Mouse (Mus musculus): ENCODE results near the gene Setd2. TPM values are rescaled to one million over a fixed set of nuclear protein-coding genes. Genes with fewer than 3 reads are reported as not detected.

Setd2 gene
- 181 and 254 TPM in 2 replicates for total RNA-seq (2017)

DNA sequence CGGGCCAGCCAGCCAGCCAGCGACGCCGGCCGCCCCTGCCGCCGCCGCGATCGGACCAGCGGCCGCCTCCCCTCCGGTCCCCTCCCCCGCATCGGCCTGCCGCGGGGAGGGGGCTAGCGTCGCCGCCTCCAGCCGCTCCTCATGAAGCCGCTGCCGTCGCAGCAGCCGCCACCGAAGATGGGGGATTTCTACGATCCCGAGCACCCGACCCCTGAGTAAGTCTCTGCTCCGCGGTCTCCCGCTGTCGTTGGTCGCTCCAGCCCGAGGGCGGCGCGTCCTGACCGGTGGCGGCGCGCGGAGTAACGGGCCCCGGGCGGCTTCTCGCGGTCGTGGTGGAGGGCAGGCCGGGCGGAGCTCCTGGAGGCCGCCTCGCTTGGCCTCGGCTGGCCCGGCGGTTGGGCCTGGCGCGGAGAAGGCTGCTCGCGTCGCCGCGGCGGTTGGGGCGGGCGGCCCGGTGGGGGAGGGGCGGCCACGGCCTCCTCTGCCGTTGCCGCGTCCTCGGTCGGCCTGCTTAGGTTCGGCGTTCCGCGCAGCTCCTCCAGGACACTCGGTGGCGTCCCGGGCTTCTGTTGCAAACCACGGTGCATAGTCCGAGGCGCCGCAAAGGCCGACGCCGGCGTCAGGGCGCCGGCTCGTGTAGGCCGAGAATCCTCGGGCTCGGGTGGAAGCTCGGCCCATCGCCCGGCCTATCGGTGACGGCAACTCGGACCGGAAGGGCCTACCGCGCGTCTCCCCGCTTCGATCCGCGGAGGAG is at the start of gene Setd2:
TSS of gene Setd2 (plus strand) at position 60 of the 754 bp plus-strand sequence.
- peak; percentile 3; the same call in 1 of the 2 replicates for ATAC-seq (replicated peaks; ENCODE audit: low read depth, poor library complexity, severe bottlenecking)

GRCm38 (mm10) chr9:110488841-110489240 is 43.6 kb upstream of the Setd2 start:
- ATAC-seq (replicated peaks; ENCODE audit: low read depth, poor library complexity, severe bottlenecking): no peak

GRCm38 (mm10) chr9:110490913-110491312 is 41.5 kb upstream of the Setd2 start:
- no peak for ATAC-seq (replicated peaks; ENCODE audit: low read depth, poor library complexity, severe bottlenecking)

GRCm38 (mm10) chr9:110525737-110526136 is 6.7 kb upstream of the Setd2 start:
- ATAC-seq (replicated peaks; ENCODE audit: low read depth, poor library complexity, severe bottlenecking): peak; percentile 51

DNA sequence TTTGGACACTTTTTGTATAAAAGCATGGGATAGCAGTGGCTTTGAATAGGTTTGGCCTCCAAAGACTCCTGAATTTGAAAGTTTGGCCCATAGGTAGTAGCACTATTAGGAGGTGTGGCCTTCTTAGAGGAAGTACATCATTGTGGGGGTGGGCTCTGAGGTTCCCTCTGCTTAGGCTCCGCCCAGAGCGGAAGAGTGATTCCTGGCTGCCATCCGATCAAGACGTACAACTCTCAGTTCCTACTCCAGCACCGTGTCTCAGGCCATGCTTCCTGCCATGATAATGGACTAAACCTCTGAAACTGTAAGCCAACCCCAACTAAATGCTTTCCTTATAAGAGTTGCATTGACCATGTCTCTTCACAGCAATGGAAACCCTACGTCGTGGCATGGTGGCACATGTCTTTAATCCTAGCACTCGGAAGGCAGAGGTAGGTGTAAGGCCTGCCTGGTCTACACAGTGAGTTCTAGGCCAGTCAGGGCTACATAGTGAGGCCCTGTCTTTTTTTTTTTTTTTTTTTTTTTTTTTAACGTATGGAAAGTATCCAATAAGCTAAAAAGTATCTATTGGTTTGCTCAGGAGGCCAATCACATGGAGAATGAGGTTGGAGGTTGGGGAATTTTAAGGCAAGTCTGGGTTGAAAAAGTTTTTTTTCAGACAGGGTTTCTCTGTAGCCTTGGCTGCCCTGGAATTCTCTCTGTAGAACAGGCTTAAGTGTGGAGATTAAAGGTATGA is 3.2 kb upstream of the Setd2 start:
- ATAC-seq (replicated peaks; ENCODE audit: low read depth, poor library complexity, severe bottlenecking): no peak

- ATAC-seq (replicated peaks; ENCODE audit: low read depth, poor library complexity, severe bottlenecking): 0 out of 2 replicates have a peak, but pooled peaks have one; percentile 2
Measured at GRCm38 (mm10) chr9:110530650-110531049, 1.7 kb upstream of the Setd2 start.

- ATAC-seq (replicated peaks; ENCODE audit: low read depth, poor library complexity, severe bottlenecking): no peak
Measured at GRCm38 (mm10) chr9:110531151-110531791, 1.1 kb upstream of the Setd2 start.

GRCm38 (mm10) chr9:110531914-110532489 is 395 bp upstream of the Setd2 start:
- ATAC-seq (replicated peaks; ENCODE audit: low read depth, poor library complexity, severe bottlenecking): peak; percentile 88

DNA sequence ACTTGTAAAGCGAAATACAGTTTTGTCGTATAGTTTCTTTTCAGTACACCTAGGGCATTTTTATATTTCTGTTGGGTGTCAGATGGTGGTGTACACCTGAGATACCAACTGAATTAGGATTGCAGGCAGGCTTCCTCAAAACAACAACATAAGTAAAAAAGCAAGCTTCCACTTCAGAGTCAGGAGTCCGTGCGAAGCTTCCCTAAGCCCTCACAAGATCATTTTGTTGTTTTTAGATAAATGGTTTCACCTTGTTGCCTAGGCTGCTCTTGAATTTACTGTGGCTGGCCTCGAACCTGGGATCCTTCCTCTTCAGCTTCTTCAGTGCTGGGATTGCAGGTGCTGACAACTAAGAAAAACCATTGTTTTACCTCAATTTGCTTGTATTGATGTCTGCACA is 1.2 kb downstream of the Setd2 start:
- ATAC-seq (replicated peaks; ENCODE audit: low read depth, poor library complexity, severe bottlenecking): no peak

- no peak for ATAC-seq (replicated peaks; ENCODE audit: low read depth, poor library complexity, severe bottlenecking)
Measured at GRCm38 (mm10) chr9:110535114-110535513, 2.7 kb downstream of the Setd2 start.

DNA sequence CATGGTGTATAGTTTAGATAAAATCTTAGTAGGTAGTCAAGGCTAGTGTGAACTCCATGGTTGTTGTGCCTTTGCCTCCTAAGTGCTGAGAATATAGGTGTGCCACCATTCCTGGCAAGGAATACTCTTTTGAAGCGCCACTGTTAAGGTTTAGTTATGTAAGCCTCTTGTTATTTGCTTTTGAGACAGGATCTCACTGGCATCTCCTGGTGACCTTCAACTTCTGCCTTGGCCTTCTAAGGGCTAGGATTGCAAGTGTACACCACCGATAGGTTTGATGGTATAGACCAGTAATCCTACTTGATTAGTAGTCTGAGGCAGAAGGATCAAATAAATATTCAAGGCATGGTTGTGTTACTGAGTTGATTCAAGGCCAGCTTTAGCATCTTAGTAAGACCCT is 4.2 kb downstream of the Setd2 start:
- no peak for ATAC-seq (replicated peaks; ENCODE audit: low read depth, poor library complexity, severe bottlenecking)

DNA sequence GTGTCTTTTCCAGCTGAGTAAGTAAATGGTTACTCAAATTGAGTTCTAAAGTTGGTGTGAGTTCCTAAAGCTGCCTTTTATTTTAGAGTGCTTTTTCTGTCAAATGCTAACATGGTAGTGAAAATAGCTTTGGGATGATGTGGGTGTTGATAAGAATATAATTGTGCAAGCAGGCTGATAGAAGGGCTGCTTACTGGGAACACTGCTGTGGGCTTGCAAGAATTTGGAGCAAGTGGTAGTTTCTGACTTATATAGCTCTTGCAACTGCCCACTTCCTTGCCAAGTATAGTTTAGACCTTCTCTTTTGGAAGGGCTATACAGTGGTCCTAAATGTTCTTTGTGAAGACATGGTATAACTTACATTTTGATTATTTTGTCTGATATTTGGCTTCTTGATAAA is 6.1 kb downstream of the Setd2 start:
- ATAC-seq (replicated peaks; ENCODE audit: low read depth, poor library complexity, severe bottlenecking): no peak

- ATAC-seq (replicated peaks; ENCODE audit: low read depth, poor library complexity, severe bottlenecking): peak; percentile 43; the same call in 1 of the 2 replicates
Measured at GRCm38 (mm10) chr9:110541988-110542387, 9.6 kb downstream of the Setd2 start.

DNA sequence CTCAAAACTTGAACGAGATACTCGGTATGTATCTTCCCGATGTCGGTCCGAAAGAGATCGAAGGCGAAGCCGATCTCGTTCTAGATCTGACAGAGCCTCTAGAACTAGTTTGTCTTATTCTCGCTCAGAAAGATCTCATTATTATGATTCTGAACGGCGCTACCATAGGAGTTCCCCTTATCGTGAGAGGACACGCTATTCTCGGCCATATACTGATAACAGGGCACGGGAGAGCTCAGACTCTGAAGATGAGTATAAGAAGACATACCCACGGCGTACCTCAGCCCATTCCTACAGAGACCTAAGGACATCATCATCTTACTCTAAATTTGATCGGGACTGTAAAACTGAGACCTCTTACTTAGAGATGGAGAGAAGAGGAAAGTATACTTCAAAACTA is 15.9 kb downstream of the Setd2 start:
- ATAC-seq (replicated peaks; ENCODE audit: low read depth, poor library complexity, severe bottlenecking): no peak

GRCm38 (mm10) chr9:110568309-110568708 is 35.9 kb downstream of the Setd2 start:
- ATAC-seq (replicated peaks; ENCODE audit: low read depth, poor library complexity, severe bottlenecking): no peak

- no peak for ATAC-seq (replicated peaks; ENCODE audit: low read depth, poor library complexity, severe bottlenecking)
Measured at GRCm38 (mm10) chr9:110582161-110582560, 49.8 kb downstream of the Setd2 start.

GRCm38 (mm10) chr9:110583521-110583920 is 51.1 kb downstream of the Setd2 start:
- no peak for ATAC-seq (replicated peaks; ENCODE audit: low read depth, poor library complexity, severe bottlenecking)

- no peak for ATAC-seq (replicated peaks; ENCODE audit: low read depth, poor library complexity, severe bottlenecking)
Measured at GRCm38 (mm10) chr9:110611471-110611870, 79.1 kb downstream of the Setd2 start.

DNA sequence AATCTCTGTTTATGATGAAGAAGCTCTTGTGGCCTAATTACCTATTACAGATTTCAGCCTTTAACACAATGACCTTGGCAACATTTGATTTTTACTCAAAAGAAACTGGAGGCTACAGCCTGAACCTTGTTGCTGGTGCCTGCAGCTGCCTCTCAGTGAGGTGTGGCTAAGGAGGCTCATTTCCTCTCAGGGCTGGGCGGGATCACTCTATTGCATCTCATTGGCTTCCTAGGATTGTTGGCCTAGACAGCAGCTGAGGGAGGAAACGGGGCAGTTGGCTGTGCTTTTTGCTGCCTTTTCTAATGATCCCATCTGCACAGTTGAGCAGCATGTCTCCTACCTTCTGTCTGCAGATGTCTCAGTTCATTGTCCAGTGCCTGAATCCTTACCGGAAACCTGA is 84.7 kb downstream of the Setd2 start:
- ATAC-seq (replicated peaks; ENCODE audit: low read depth, poor library complexity, severe bottlenecking): no peak

DNA sequence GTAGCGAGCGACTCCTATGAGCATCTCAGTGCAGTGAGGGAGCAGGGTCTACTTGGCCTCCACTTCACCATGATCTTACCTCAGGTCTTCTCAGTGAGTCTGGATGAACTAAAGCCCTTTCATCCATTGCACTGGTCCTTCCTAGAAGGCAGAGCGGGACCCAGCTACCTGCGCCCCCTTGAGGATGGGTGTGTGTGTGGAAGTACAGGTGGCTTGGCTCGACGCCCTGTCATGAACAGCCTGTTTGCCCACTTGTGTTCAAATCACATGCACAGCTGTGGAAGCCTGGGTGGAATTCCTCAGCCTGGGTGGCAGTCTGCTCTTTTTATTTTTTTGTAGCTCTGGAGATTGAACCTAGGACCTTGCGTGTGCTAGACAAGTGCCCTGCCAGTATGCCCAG is 87.8 kb downstream of the Setd2 start:
- ATAC-seq (replicated peaks; ENCODE audit: low read depth, poor library complexity, severe bottlenecking): 0 out of 2 replicates have a peak, but pooled peaks have one; percentile 21

GRCm38 (mm10) chr9:110620685-110621084 is 88.3 kb downstream of the Setd2 start:
- ATAC-seq (replicated peaks; ENCODE audit: low read depth, poor library complexity, severe bottlenecking): no peak

Data from common myeloid progenitor, adult 5-6 weeks (primary cell).